Mouse (Mus musculus) activated CD4-positive, CD25-positive, alpha-beta regulatory T cell, adult 4 months (primary cell): ENCODE measurements around the gene Elavl1. TPM values are rescaled to one million over a fixed set of nuclear protein-coding genes. Genes with fewer than 3 reads are reported as not detected.
"Not testable (repeated sequence)": the region's sequence is repeated elsewhere in the genome, so short reads cannot be mapped to it uniquely, and the experiment has no call there.

Source experiments
- ATAC-seq: one replicate; pipeline ENCODE4 v1.8.0; 2017
- polyA plus RNA-seq, 2 experiments: library from polyadenylated mRNA; unstranded; fragments of 100-300 nt; shearing (Covaris generic); gene quantifications; one replicate each; pipeline ENCODE4 v1.2.1; 2017

Elavl1 gene
- 10 to 100 TPM; 37.2 to 38.4 TPM for polyA plus RNA-seq

- ATAC-seq, result peak; percentile 91
These were observed at the start of gene Elavl1, which contains the start of gene Ccl25 for GRCm38 (mm10) chr8:4324983-4325750. Elavl1 (minus strand) TSS chr8:4325413. Ccl25 (plus strand) TSS chr8:4325210.

GRCm38 (mm10) chr8:4372657-4373056, 47.4 kb upstream of the Elavl1 start:
- ATAC-seq, result no peak

GRCm38 (mm10) chr8:4370078-4370477, 44.9 kb upstream of the Elavl1 start:
- peak; percentile 82 for ATAC-seq

GRCm38 (mm10) chr8:4368470-4368869, 43.3 kb upstream of the Elavl1 start:
- ATAC-seq, result no peak

- ATAC-seq, result no peak
These were observed 42.6 kb upstream of the Elavl1 start for GRCm38 (mm10) chr8:4367808-4368207.

GRCm38 (mm10) chr8:4366189-4366588, 41.0 kb upstream of the Elavl1 start:
- ATAC-seq, result no peak

- ATAC-seq, result no peak
These were observed 35.7 kb upstream of the Elavl1 start for GRCm38 (mm10) chr8:4360922-4361321.

- no peak for ATAC-seq
These were observed 34.1 kb upstream of the Elavl1 start for GRCm38 (mm10) chr8:4359362-4359761.

GRCm38 (mm10) chr8:4355455-4355854, 30.2 kb upstream of the Elavl1 start:
- ATAC-seq, result no peak

GRCm38 (mm10) chr8:4354516-4354915, 29.3 kb upstream of the Elavl1 start:
- no peak for ATAC-seq

- ATAC-seq, result no peak
These were observed 28.5 kb upstream of the Elavl1 start for GRCm38 (mm10) chr8:4353741-4354140.

- not testable (repeated sequence) for ATAC-seq
These were observed 27.3 kb upstream of the Elavl1 start for GRCm38 (mm10) chr8:4352562-4352961.

- ATAC-seq, result no peak
These were observed 25.4 kb upstream of the Elavl1 start for GRCm38 (mm10) chr8:4350618-4351017.

- ATAC-seq, result no peak
These were observed 24.1 kb upstream of the Elavl1 start for GRCm38 (mm10) chr8:4349335-4349734.

- ATAC-seq, result no peak
These were observed 23.1 kb upstream of the Elavl1 start for GRCm38 (mm10) chr8:4348275-4348674.

- no peak for ATAC-seq
These were observed 22.4 kb upstream of the Elavl1 start for GRCm38 (mm10) chr8:4347661-4348060.

GRCm38 (mm10) chr8:4340207-4340606, 15.0 kb upstream of the Elavl1 start:
- no peak for ATAC-seq

- ATAC-seq, result no peak
These were observed 10.5 kb upstream of the Elavl1 start for GRCm38 (mm10) chr8:4335678-4336077.

GRCm38 (mm10) chr8:4333966-4334365, 8.8 kb upstream of the Elavl1 start:
- no peak for ATAC-seq

- no peak for ATAC-seq
These were observed 3.8 kb upstream of the Elavl1 start for GRCm38 (mm10) chr8:4329000-4329399.

- no peak for ATAC-seq
These were observed 481 bp upstream of the Elavl1 start for GRCm38 (mm10) chr8:4325751-4326036.

GRCm38 (mm10) chr8:4324525-4324924, 688 bp downstream of the Elavl1 start:
- ATAC-seq, result peak; percentile 22

- ATAC-seq, result no peak
These were observed 1.3 kb downstream of the Elavl1 start for GRCm38 (mm10) chr8:4323917-4324316.

- peak; percentile 19 for ATAC-seq
These were observed 2.7 kb downstream of the Elavl1 start for GRCm38 (mm10) chr8:4322470-4322869.

- ATAC-seq, result no peak
These were observed 4.2 kb downstream of the Elavl1 start for GRCm38 (mm10) chr8:4321031-4321430.
